Mouse (Mus musculus) CH12.LX (cell line): ENCODE results near the gene Ist1. TPM values are rescaled to one million over a fixed set of nuclear protein-coding genes. Genes with fewer than 3 reads are reported as not detected.

Source experiments
- DNase-seq: peaks from one replicate; pipeline ENCODE4 v3.0.0-alpha.2; 2013; ENCODE audit errors: extremely low read depth
- H3K27ac ChIP-seq: 2 replicates; pipeline ENCODE4 v1.5.1; 2012; ENCODE audit warnings: low read depth, mild to moderate bottlenecking, control low read depth, moderate library complexity; ENCODE audit not compliant: insufficient read depth
- H3K27me3 ChIP-seq: replicated peaks from 2 replicates; pipeline ENCODE3; 2012; ENCODE audit warnings: inconsistent platforms
- H3K36me3 ChIP-seq, 2 experiments: replicated peaks in 1 of 2; 2 replicates each; pipeline versions ENCODE3 to v1.6.1; 2012; ENCODE audit warnings: inconsistent platforms in 1 of 2, low read length in 1 of 2, mild to moderate bottlenecking in 1 of 2, mixed read lengths in 1 of 2, moderate library complexity in 1 of 2; ENCODE audit not compliant: control insufficient read depth in 1 of 2, insufficient read depth in 1 of 2
- H3K4me1 ChIP-seq, 2 experiments: 2 replicates each; pipeline ENCODE4 v1.6.1; 2012; ENCODE audit warnings: inconsistent platforms in 1 of 2, moderate library complexity in 1 of 2; ENCODE audit not compliant: insufficient read depth in 2 of 2, control insufficient read depth in 1 of 2
- H3K4me2 ChIP-seq: 2 replicates; pipeline ENCODE4 v1.6.1; 2012; ENCODE audit warnings: low read depth, mild to moderate bottlenecking, control low read depth; ENCODE audit not compliant: poor library complexity, insufficient read depth, severe bottlenecking
- H3K4me3 ChIP-seq, 3 experiments: fragments of 150-350 bp in 1 of 3; sonication (generic) in 1 of 3; replicated peaks in 1 of 3; 2 replicates each; pipeline versions ENCODE3 to v1.5.1; 2011 to 2012; ENCODE audit warnings: low read depth in 2 of 3, low read length in 2 of 3, mild to moderate bottlenecking in 2 of 3, moderate library complexity in 2 of 3, control low read depth in 1 of 3, improper control_type of control experiment in 1 of 3, inconsistent platforms in 1 of 3, mixed read lengths in 1 of 3; ENCODE audit not compliant: poor library complexity in 1 of 3
- H3K79me2 ChIP-seq: replicated peaks from 2 replicates; pipeline ENCODE4 v1.6.1; 2012; ENCODE audit warnings: mild to moderate bottlenecking, moderate library complexity; ENCODE audit not compliant: control insufficient read depth, poor library complexity, insufficient read depth, severe bottlenecking; ENCODE audit errors: extremely low read depth
- H3K9ac ChIP-seq: 2 replicates; pipeline ENCODE4 v1.6.1; 2012; ENCODE audit warnings: low read depth, mild to moderate bottlenecking, control low read depth, moderate library complexity; ENCODE audit not compliant: insufficient read depth
- H3K9me3 ChIP-seq: replicated peaks from 2 replicates; pipeline ENCODE3; 2012; ENCODE audit warnings: low read length, inconsistent platforms, mixed read lengths
- BHLHE40 ChIP-seq: IDR thresholded peaks from 2 replicates; pipeline ENCODE4 v1.6.1; 2011; ENCODE audit warnings: mild to moderate bottlenecking, low read depth, low read length, improper control_type of control experiment
- CHD1 ChIP-seq: IDR thresholded peaks from 2 replicates; pipeline ENCODE4 v1.6.1; 2012; ENCODE audit warnings: low read depth, low read length, improper control_type of control experiment, inconsistent platforms
- CHD2 ChIP-seq: IDR thresholded peaks from 2 replicates; pipeline ENCODE4 v1.6.1; 2011; ENCODE audit warnings: low read length, improper control_type of control experiment
- E2F4 ChIP-seq: IDR thresholded peaks from 2 replicates; pipeline ENCODE4 v1.6.1; 2011; ENCODE audit warnings: low read depth, low read length, improper control_type of control experiment; ENCODE audit not compliant: insufficient replicate concordance
- EP300 ChIP-seq: IDR thresholded peaks from 2 replicates; pipeline ENCODE4 v1.6.1; 2011; ENCODE audit warnings: low read length, improper control_type of control experiment
- GABPA ChIP-seq: IDR thresholded peaks from 2 replicates; pipeline ENCODE4 v1.6.1; 2012; ENCODE audit warnings: low read depth, low read length, improper control_type of control experiment, inconsistent platforms; ENCODE audit not compliant: insufficient replicate concordance
- IRF4 ChIP-seq: IDR thresholded peaks from 2 replicates; pipeline ENCODE4 v1.6.1; 2014; ENCODE audit warnings: low read depth, mild to moderate bottlenecking, inconsistent platforms, low read length, improper control_type of control experiment
- KAT2A ChIP-seq: IDR thresholded peaks from 2 replicates; pipeline ENCODE4 v1.6.1; 2012; ENCODE audit warnings: low read length, improper control_type of control experiment, inconsistent platforms; ENCODE audit not compliant: insufficient replicate concordance
- MAX ChIP-seq: IDR thresholded peaks from 2 replicates; pipeline ENCODE4 v1.6.1; 2011; ENCODE audit warnings: low read length, improper control_type of control experiment
- MAZ ChIP-seq: IDR thresholded peaks from 2 replicates; pipeline ENCODE4 v1.6.1; 2012; ENCODE audit warnings: low read depth, mild to moderate bottlenecking, inconsistent platforms, low read length, improper control_type of control experiment, moderate library complexity
- MEF2A ChIP-seq: IDR thresholded peaks from 2 replicates; pipeline ENCODE4 v1.6.1; 2014; ENCODE audit warnings: low read depth, mild to moderate bottlenecking, inconsistent platforms, low read length, improper control_type of control experiment, borderline replicate concordance
- MXI1 ChIP-seq: IDR thresholded peaks from 2 replicates; pipeline ENCODE4 v1.6.1; 2011; ENCODE audit warnings: mild to moderate bottlenecking, low read depth, low read length, improper control_type of control experiment
- MYC ChIP-seq: IDR thresholded peaks from 2 replicates; pipeline ENCODE4 v1.6.1; 2011; ENCODE audit warnings: low read depth, mild to moderate bottlenecking, improper control_type of control experiment, low read length
- NELFE ChIP-seq: IDR thresholded peaks from 2 replicates; pipeline ENCODE4 v1.6.1; 2011; ENCODE audit warnings: low read depth, low read length, improper control_type of control experiment
- NRF1 ChIP-seq: IDR thresholded peaks from 2 replicates; pipeline ENCODE4 v1.6.1; 2014; ENCODE audit warnings: low read depth, mild to moderate bottlenecking, inconsistent platforms, low read length, improper control_type of control experiment, moderate library complexity
- RAD21 ChIP-seq: IDR thresholded peaks from 2 replicates; pipeline ENCODE4 v1.6.1; 2011; ENCODE audit warnings: low read depth, mild to moderate bottlenecking, low read length, improper control_type of control experiment, moderate library complexity
- SIN3A ChIP-seq: IDR thresholded peaks from 2 replicates; pipeline ENCODE4 v1.6.1; 2012; ENCODE audit warnings: low read length, improper control_type of control experiment, inconsistent platforms
- TCF12 ChIP-seq: IDR thresholded peaks from 2 replicates; pipeline ENCODE4 v1.6.1; 2014; ENCODE audit warnings: low read depth, mild to moderate bottlenecking, inconsistent platforms, low read length, improper control_type of control experiment
- UBTF ChIP-seq: IDR thresholded peaks from 2 replicates; pipeline ENCODE4 v1.6.1; 2012; ENCODE audit warnings: low read depth, mild to moderate bottlenecking, inconsistent platforms, low read length, improper control_type of control experiment, moderate library complexity
- USF2 ChIP-seq: conservative IDR thresholded peaks from 2 replicates; pipeline ENCODE4 v1.6.1; 2011; ENCODE audit warnings: low read depth, low read length, improper control_type of control experiment
- ZC3H11A ChIP-seq: IDR thresholded peaks from 2 replicates; pipeline ENCODE4 v1.6.1; 2012; ENCODE audit warnings: low read depth, mild to moderate bottlenecking, inconsistent platforms, low read length, improper control_type of control experiment
- ZKSCAN1 ChIP-seq: IDR thresholded peaks from 2 replicates; pipeline ENCODE4 v1.6.1; 2012; ENCODE audit warnings: low read depth, inconsistent platforms, low read length, improper control_type of control experiment, borderline replicate concordance
- ZNF384 ChIP-seq: IDR thresholded peaks from 2 replicates; pipeline ENCODE4 v1.6.1; 2012; ENCODE audit warnings: low read depth, low read length, improper control_type of control experiment, inconsistent platforms
- dilution Hi-C: fragments of 300-500 bp; cut with MboI; formaldehyde crosslinking; loops from 2 replicates; pipeline ENCODE4 v1.14.3; 2020; ENCODE audit warnings: low sequenced_read_pairs; ENCODE audit not compliant: extremely low pct_unique_long_range_greater_than_20kb, extremely low pct_ligation_motif_present
- in situ Hi-C: fragments of 300-500 bp; cut with MboI; formaldehyde crosslinking; loops from 3 replicates; pipeline ENCODE4 v1.14.3; 2019; ENCODE audit warnings: low sequenced_read_pairs, low pct_ligation_motif_present, low pct_unique_long_range_greater_than_20kb, mixed read lengths
- polyA plus RNA-seq: library from polyadenylated mRNA; unstranded; fragments of >175 nt; gene quantifications from 2 replicates; pipeline ENCODE4 v1.2.1, GENCODE M21; 2012; ENCODE audit warnings: low read depth; ENCODE audit not compliant: insufficient read length
- total RNA-seq, 2 experiments: library from RNA; depleted of rRNA; stranded (reverse); fragments of 300-350 nt in 1 of 2; fragments of >200 nt in 1 of 2; gene quantifications; 2 replicates each; pipeline ENCODE4 v1.2.3; 2012 to 2014

The Ist1 gene
- total and polyA plus RNA-seq, 3 experiments, result 38.2 to 57.2 (median 53.1) TPM

DNA sequence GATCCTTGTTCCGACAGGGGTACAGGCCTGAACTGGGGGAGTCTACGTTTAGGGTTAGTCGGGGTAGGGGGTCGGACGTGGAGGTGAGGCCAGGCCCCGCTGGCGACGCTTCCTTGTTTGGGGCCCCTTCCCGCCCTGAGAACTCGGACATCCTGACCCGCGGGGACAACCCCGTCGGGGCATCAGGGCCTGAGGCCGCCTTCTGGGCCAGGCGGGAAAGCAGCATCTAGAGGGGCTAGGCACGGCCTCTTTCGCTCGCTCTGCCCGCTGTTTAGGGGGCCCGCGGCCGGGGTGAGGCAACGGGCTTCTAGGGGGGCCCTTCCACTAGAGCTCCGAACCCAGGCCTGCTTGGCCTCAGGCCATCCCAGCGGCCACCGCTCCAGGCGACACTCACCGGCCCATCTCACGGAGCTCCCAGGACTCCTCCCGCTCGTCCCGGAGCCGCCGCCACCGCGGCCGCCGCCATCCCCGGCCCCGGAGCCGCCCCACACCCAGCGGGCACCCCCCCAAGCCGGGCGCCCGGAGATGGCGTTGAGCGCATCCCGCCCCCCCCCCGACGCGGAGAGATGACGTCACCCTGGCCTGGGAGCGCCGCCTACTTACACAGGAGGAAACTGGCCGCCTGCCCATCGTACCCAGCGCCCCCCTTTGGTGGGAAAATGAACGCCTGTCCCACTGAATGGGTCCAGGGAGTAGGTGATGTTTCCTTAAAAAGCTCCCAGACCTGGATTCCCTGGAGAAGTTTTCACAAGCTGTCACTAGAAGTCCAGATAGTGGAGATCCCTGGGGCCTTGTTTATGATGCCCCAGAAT is 44.4 kb upstream of the Ist1 start, which contains the start of gene Atxn1l (continued):
- no peak for TF ChIP-seq EP300
- TF ChIP-seq MAZ, result peak; percentile 96
- TF ChIP-seq UBTF, result no peak
- TF ChIP-seq BHLHE40, result no peak
- 0 out of 2 replicates have a peak, but pooled peaks have one; percentile 8 for TF ChIP-seq IRF4
- TF ChIP-seq NELFE, result peak; percentile 45
- TF ChIP-seq ZC3H11A, result no peak
- TF ChIP-seq USF2, result no peak
- TF ChIP-seq E2F4, result no peak
- peak; percentile 24 for TF ChIP-seq RAD21
- TF ChIP-seq NRF1, result no peak; the same call in 1 of the 2 replicates
- TF ChIP-seq MYC, result no peak

DNA sequence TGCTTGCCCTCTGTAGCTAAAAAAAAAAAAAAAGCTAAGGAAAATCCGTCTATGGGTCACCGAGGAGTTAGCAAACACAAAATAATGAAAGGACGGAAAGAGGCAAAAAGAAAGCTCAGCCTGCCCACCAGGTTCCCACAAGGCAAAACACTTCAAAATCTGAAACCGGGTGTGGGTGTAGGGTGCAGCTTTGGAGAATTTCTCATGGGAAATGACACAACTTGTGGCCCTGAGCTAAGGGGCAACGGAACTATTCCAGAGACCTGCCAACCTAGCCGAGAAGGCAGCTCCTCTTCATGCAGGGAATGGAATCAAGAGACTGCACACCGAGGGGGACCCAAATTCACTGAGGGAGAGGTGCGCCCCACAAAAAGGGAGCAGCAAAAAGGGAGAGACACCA is 43.8 kb upstream of the Ist1 start:
- DNase-seq, result no peak
- Histone ChIP-seq H3K9me3 (no peaks in the 10 kb centered on the region), H3K4me1 (peaks cover 0 to 25% of the 10 kb centered on the region in 2 experiments; a peak in 3 of 4 replicates), H3K4me3 (peak overlapping the region; percentile 85 to 98 (median 94)), H3K79me2 (peaks cover 24% of the 10 kb centered on the region), H3K27ac (peak overlapping the region; percentile 22; the same call in 1 of the 2 replicates)
- in situ Hi-C loops, result no loop called here
- TF ChIP-seq USF2, result no peak
- TF ChIP-seq ZKSCAN1, result no peak
- TF ChIP-seq CHD2, result no peak
- no peak for TF ChIP-seq MAX
- TF ChIP-seq SIN3A, result peak; percentile 63; the same call in 1 of the 2 replicates
- TF ChIP-seq MEF2A, result no peak
- TF ChIP-seq E2F4, result no peak
- TF ChIP-seq GABPA, result no peak
- TF ChIP-seq MXI1, result 0 out of 2 replicates have a peak, but pooled peaks have one; percentile 26
- TF ChIP-seq CHD1, result peak; percentile 76; the same call in 1 of the 2 replicates
- TF ChIP-seq RAD21, result no peak
- TF ChIP-seq KAT2A, result no peak
- TF ChIP-seq ZNF384, result peak; percentile 49; the same call in 1 of the 2 replicates
- no peak for TF ChIP-seq TCF12
- TF ChIP-seq, all 38 proteins: peak for 4
- Histone ChIP-seq H3K36me3 (peaks cover 28 to 34% of the 10 kb centered on the region in 2 experiments), H3K27me3 (no peaks in the 10 kb centered on the region), H3K4me2 (peak overlapping the region; percentile 98), H3K9ac (peak overlapping the region; percentile 85)
- dilution Hi-C loops, result no loop called here
